Mouse (Mus musculus) ovary, adult 18-20 months (tissue): ENCODE measurements at regions not wholly inside any gene's neighbourhood (a gene's known extent, or its start where the extent isn't known, plus 50 kb on each side); places are given as distances from the start of the nearest gene placed in this dataset.

ENCODE experiments used
- DNase-seq: peaks from one replicate; pipeline ENCODE4 v3.0.0; 2022; ENCODE audit warnings: low spot score, mixed read lengths

GRCm38 (mm10) chr3:79996803-79997202, 112.5 kb downstream of the Fam198b start:
- DNase-seq = no peak

- DNase-seq = no peak
These were observed 118.0 kb downstream of the Fam198b start for GRCm38 (mm10) chr3:80002335-80002734.

GRCm38 (mm10) chr3:80003300-80004090, 119.2 kb downstream of the Fam198b start:
- no peak for DNase-seq

GRCm38 (mm10) chr3:80004556-80004955, 120.2 kb downstream of the Fam198b start:
- no peak for DNase-seq

GRCm38 (mm10) chr3:80004966-80005365, 120.6 kb downstream of the Fam198b start:
- DNase-seq = no peak

GRCm38 (mm10) chr3:80005371-80005770, 121.0 kb downstream of the Fam198b start:
- DNase-seq = no peak

GRCm38 (mm10) chr3:80006263-80006662, 121.9 kb downstream of the Fam198b start:
- no peak for DNase-seq

GRCm38 (mm10) chr3:80007006-80007405, 122.7 kb downstream of the Fam198b start:
- no peak for DNase-seq

- DNase-seq = no peak
These were observed 124.9 kb downstream of the Fam198b start for GRCm38 (mm10) chr3:80009275-80009674.

- DNase-seq = no peak
These were observed 141.5 kb downstream of the Fam198b start for GRCm38 (mm10) chr3:80025795-80026194.

- DNase-seq = no peak
These were observed 148.7 kb downstream of the Fam198b start for GRCm38 (mm10) chr3:80033071-80033470.

GRCm38 (mm10) chr3:80038553-80039129, 154.3 kb downstream of the Fam198b start:
- DNase-seq = no peak

GRCm38 (mm10) chr3:80042756-80043484, 158.6 kb downstream of the Fam198b start:
- no peak for DNase-seq

GRCm38 (mm10) chr3:80049495-80050225, 165.3 kb downstream of the Fam198b start:
- no peak for DNase-seq

- DNase-seq = no peak
These were observed 166.6 kb downstream of the Fam198b start for GRCm38 (mm10) chr3:80050920-80051319.

GRCm38 (mm10) chr3:80051963-80052362, 167.6 kb downstream of the Fam198b start:
- peak; percentile 73 for DNase-seq

GRCm38 (mm10) chr3:80052879-80053278, 168.5 kb downstream of the Fam198b start:
- peak; percentile 85 for DNase-seq

GRCm38 (mm10) chr3:80053435-80053834, 169.1 kb downstream of the Fam198b start:
- DNase-seq = no peak

- no peak for DNase-seq
These were observed 172.5 kb downstream of the Fam198b start for GRCm38 (mm10) chr3:80056636-80057350.

GRCm38 (mm10) chr3:80058722-80059121, 174.4 kb downstream of the Fam198b start:
- DNase-seq = no peak

GRCm38 (mm10) chr3:80070726-80071125, 186.4 kb downstream of the Fam198b start:
- no peak for DNase-seq
